Mouse (Mus musculus): ENCODE measurements around the gene Cdc7. TPM values are rescaled to one million over a fixed set of nuclear protein-coding genes. Genes with fewer than 3 reads are reported as not detected.

The Cdc7 gene
- total and polyA plus RNA-seq, 3 experiments, result 2.3 to 3.3 (median 2.9) TPM

- peak; percentile 64 for DNase-seq
These were observed 27.3 kb downstream of the Cdc7 start for GRCm38 (mm10) chr5:106991300-106991929.

GRCm38 (mm10) chr5:106994716-106995115 lies 30.6 kb downstream of the Cdc7 start:
- no peak for DNase-seq

GRCm38 (mm10) chr5:106995886-106996538 lies 31.9 kb downstream of the Cdc7 start:
- peak; percentile 81 for DNase-seq

- DNase-seq, result no peak
These were observed 32.6 kb downstream of the Cdc7 start for GRCm38 (mm10) chr5:106996539-106997244.

GRCm38 (mm10) chr5:107001396-107002090 lies 37.4 kb downstream of the Cdc7 start:
- DNase-seq, result peak; percentile 21

- DNase-seq, result no peak
These were observed 37.9 kb downstream of the Cdc7 start for GRCm38 (mm10) chr5:107002091-107002416.

- DNase-seq, result no peak
These were observed 45.6 kb downstream of the Cdc7 start for GRCm38 (mm10) chr5:107009721-107010120.

- no peak for DNase-seq
These were observed 46.2 kb downstream of the Cdc7 start for GRCm38 (mm10) chr5:107010300-107010699.

- no peak for DNase-seq
These were observed 47.4 kb downstream of the Cdc7 start for GRCm38 (mm10) chr5:107011316-107012029.

- no peak for DNase-seq
These were observed 48.1 kb downstream of the Cdc7 start for GRCm38 (mm10) chr5:107012030-107012715.

GRCm38 (mm10) chr5:107013393-107013792 lies 49.3 kb downstream of the Cdc7 start:
- DNase-seq, result no peak

- no peak for DNase-seq
These were observed 50.0 kb downstream of the Cdc7 start for GRCm38 (mm10) chr5:107014146-107014545.

GRCm38 (mm10) chr5:107015046-107015421 lies 50.9 kb downstream of the Cdc7 start:
- no peak for DNase-seq

- DNase-seq, result no peak
These were observed 51.4 kb downstream of the Cdc7 start for GRCm38 (mm10) chr5:107015422-107016081.

- DNase-seq, result no peak
These were observed 52.4 kb downstream of the Cdc7 start for GRCm38 (mm10) chr5:107016538-107016937.

GRCm38 (mm10) chr5:107017544-107017943 lies 53.4 kb downstream of the Cdc7 start:
- DNase-seq, result no peak

GRCm38 (mm10) chr5:107019057-107019456 lies 54.9 kb downstream of the Cdc7 start:
- no peak for DNase-seq

GRCm38 (mm10) chr5:107019904-107020303 lies 55.8 kb downstream of the Cdc7 start:
- no peak for DNase-seq

- no peak for DNase-seq
These were observed 56.2 kb downstream of the Cdc7 start for GRCm38 (mm10) chr5:107020366-107020765.

GRCm38 (mm10) chr5:107021291-107022063 lies 57.4 kb downstream of the Cdc7 start:
- DNase-seq, result no peak

All from adrenal gland, adult 2 months (tissue).